Mouse (Mus musculus) erythroblast, embryonic 14.5 days (primary cell): ENCODE measurements around the gene Fstl1.

Experiments used
- GATA1 ChIP-seq: IDR thresholded peaks from 2 replicates; pipeline ENCODE4 v1.6.1; 2012; ENCODE audit warnings: low read length, inconsistent platforms, mixed read lengths
- TAL1 ChIP-seq: IDR thresholded peaks from 3 replicates; pipeline ENCODE4 v1.6.1; 2012; ENCODE audit warnings: low read length, inconsistent platforms, mixed read lengths

- TF ChIP-seq TAL1 (no peak), GATA1 (no peak)
Measured at GRCm38 (mm10) chr16:37787558-37788194, 11.0 kb downstream of the Fstl1 start.
